Mouse (Mus musculus) embryonic facial prominence, embryonic 15.5 days (tissue): ENCODE measurements around the gene Soat1. TPM values are rescaled to one million over a fixed set of nuclear protein-coding genes. Genes with fewer than 3 reads are reported as not detected.

ENCODE experiments used
- ATAC-seq: fragments of 200-750 bp; cut with Nextera tagmentation; 2 replicates; pipeline ENCODE4 v1.8.0; 2017; ENCODE audit warnings: low read depth, moderate TSS enrichment; ENCODE audit not compliant: insufficient number of reproducible peaks, low FRiP score, low TSS enrichment
- H3K27ac ChIP-seq: fragments of 300-500 bp; sonication (generic); replicated peaks from 2 replicates; pipeline ENCODE4 v1.5.1; 2015; ENCODE audit warnings: mild to moderate bottlenecking, inconsistent platforms
- H3K27me3 ChIP-seq: fragments of 300-500 bp; sonication (generic); 2 replicates; pipeline ENCODE4 v1.6.1; 2015; ENCODE audit warnings: inconsistent platforms
- H3K36me3 ChIP-seq: fragments of 300-500 bp; sonication (generic); 2 replicates; pipeline ENCODE4 v1.6.1; 2015; ENCODE audit warnings: mild to moderate bottlenecking, inconsistent platforms
- H3K4me1 ChIP-seq: fragments of 300-500 bp; sonication (generic); 2 replicates; pipeline ENCODE4 v1.6.1; 2015; ENCODE audit warnings: inconsistent platforms
- H3K4me2 ChIP-seq: fragments of 300-500 bp; sonication (generic); replicated peaks from 2 replicates; pipeline ENCODE4 v1.6.1; 2015; ENCODE audit warnings: mild to moderate bottlenecking, inconsistent platforms
- H3K4me3 ChIP-seq: fragments of 300-500 bp; sonication (generic); replicated peaks from 2 replicates; pipeline ENCODE4 v1.5.1; 2015; ENCODE audit warnings: mild to moderate bottlenecking, inconsistent platforms
- H3K9ac ChIP-seq: fragments of 300-500 bp; sonication (generic); 2 replicates; pipeline ENCODE4 v1.6.1; 2015; ENCODE audit warnings: inconsistent platforms
- H3K9me3 ChIP-seq: fragments of 300-500 bp; sonication (generic); replicated peaks from 2 replicates; pipeline ENCODE4 v1.6.1; 2016; ENCODE audit warnings: inconsistent platforms
- WGBS: fragments of 180-500 bp; shearing (Covaris S2); methylation state at CpG from one replicate; pipeline ENCODE4 v1.1.7; 2015; 5-methylcytosine and 5-hydroxymethylcytosine counted together
- polyA plus RNA-seq: library from polyadenylated mRNA; unstranded; fragments of >200 nt; fragmentation: Nextera tagmentation; extraction: Ambion mirVana; gene quantifications from 2 replicates; pipeline ENCODE4 v1.2.1, GENCODE M21; 2015

Soat1 gene
- polyA plus RNA-seq, 1 experiment from 2014 or later, result 23.1 TPM

- 92% methylated on average over 7 of the region's 7 CpGs for WGBS
- H3K36me3 ChIP-seq, result no peaks in the 10 kb centered on the region
- no peak overlapping the region for H3K4me2 ChIP-seq
- no peak overlapping the region for H3K4me3 ChIP-seq
- H3K9ac ChIP-seq, result no peak overlapping the region
- no peaks in the 10 kb centered on the region for H3K9me3 ChIP-seq
- no peak overlapping the region for H3K27ac ChIP-seq
- H3K27me3 ChIP-seq, result no peaks in the 10 kb centered on the region
- no peaks in the 10 kb centered on the region for H3K4me1 ChIP-seq
- ATAC-seq, result no peak
These were observed 13.4 kb upstream of the Soat1 start for GRCm38 (mm10) chr1:156487498-156487897.

DNA sequence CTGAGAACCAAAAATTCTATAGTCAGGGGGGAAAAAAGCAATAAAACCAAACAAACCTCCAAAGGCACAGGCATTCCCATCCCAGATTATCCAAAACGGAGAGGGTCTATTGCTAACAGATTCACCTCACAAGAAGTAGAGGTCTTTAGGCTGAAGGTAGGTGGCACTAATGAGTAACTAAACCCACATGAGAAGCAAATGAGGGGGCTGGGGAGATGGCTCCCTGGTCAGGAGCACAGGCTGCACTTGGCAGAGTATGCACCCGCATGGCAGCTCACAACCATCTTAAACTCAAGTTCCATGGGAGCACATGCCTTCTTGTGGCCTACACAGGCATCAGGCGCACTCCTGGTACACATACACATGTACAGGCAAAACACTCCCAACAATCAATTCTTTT is 7.7 kb upstream of the Soat1 start:
- H3K9ac ChIP-seq, result no peak overlapping the region
- H3K9me3 ChIP-seq, result no peaks in the 10 kb centered on the region
- WGBS, result 86% methylated on average over 3 of the region's 3 CpGs
- H3K36me3 ChIP-seq, result no peaks in the 10 kb centered on the region
- H3K4me3 ChIP-seq, result no peak overlapping the region
- H3K4me1 ChIP-seq, result no peaks in the 10 kb centered on the region
- no peaks in the 10 kb centered on the region for H3K27me3 ChIP-seq
- no peak overlapping the region for H3K27ac ChIP-seq
- no peak for ATAC-seq
- no peak overlapping the region for H3K4me2 ChIP-seq

DNA sequence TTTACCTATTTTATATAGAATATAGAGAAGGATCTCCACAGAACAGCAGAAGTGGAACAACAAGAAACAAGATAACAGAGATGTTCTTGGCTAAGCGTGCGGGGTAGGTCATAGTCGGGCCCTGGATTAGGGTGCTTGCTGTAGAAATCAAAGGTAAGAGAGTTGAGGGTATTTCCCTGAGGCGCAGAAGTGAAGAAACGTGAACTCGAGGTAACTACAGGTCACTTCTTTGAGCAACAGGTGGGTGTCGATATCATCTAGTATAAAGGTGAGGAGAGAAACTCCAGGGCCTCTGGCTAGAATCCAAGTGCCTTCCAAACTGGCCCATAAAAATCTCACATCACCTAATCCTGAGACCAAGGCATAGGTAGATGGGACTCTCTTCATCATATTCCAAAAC is 2.4 kb upstream of the Soat1 start:
- H3K36me3 ChIP-seq, result no peaks in the 10 kb centered on the region

GRCm38 (mm10) chr1:156476016-156476415 is 1.9 kb upstream of the Soat1 start:
- Histone ChIP-seq H3K4me1 (peaks cover 6% of the 10 kb centered on the region; the same call in 1 of the 2 replicates), H3K27ac (no peak overlapping the region), H3K9me3 (no peaks in the 10 kb centered on the region), H3K36me3 (no peaks in the 10 kb centered on the region), H3K4me3 (no peak overlapping the region), H3K9ac (no peak overlapping the region), H3K4me2 (no peak overlapping the region), H3K27me3 (no peaks in the 10 kb centered on the region)
- WGBS, result 34% methylated on average over 2 of the region's 2 CpGs
- no peak for ATAC-seq

More for the DNA sequence above, 2.4 kb upstream of the Soat1 start:
- Histone ChIP-seq H3K9ac (no peak overlapping the region), H3K27me3 (no peaks in the 10 kb centered on the region), H3K4me1 (peaks cover 6% of the 10 kb centered on the region; the same call in 1 of the 2 replicates), H3K4me3 (no peak overlapping the region), H3K9me3 (no peaks in the 10 kb centered on the region), H3K27ac (no peak overlapping the region), H3K4me2 (no peak overlapping the region)
- ATAC-seq, result no peak
- 38% methylated on average over 7 of the region's 7 CpGs for WGBS

GRCm38 (mm10) chr1:156474854-156475253 is 723 bp upstream of the Soat1 start:
- 55% methylated on average over 3 of the region's 3 CpGs for WGBS
- no peak overlapping the region for H3K4me3 ChIP-seq

DNA sequence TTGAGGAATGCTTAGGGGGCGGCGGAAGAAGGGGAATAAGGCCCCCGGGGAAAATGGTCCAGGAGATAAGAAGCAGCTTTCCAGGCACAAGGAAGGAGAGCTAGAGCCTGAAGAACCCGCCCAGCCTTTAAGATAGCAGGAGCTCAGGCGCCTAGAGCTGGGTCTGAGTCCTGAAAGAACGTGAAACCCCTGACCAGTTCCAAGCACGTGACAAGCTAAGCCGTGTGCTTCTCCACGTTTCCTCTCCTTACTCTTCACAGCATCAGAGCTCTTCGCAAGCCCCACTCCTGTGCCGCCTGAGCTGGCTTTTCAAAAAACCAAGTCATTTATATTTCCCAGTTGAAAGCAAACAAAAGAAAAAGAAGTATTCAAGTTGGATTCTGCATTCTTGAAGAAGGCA is 1.1 kb downstream of the Soat1 start:
- Histone ChIP-seq H3K4me3 (peak overlapping the region; percentile 80), H3K27me3 (no peaks in the 10 kb centered on the region), H3K36me3 (peaks cover 5% of the 10 kb centered on the region; the same call in 1 of the 2 replicates), H3K4me1 (peaks cover 6% of the 10 kb centered on the region), H3K27ac (no peak overlapping the region), H3K9ac (no peak overlapping the region), H3K9me3 (no peaks in the 10 kb centered on the region), H3K4me2 (peak overlapping the region; percentile 82)
- WGBS, result 3% methylated on average over 11 of the region's 11 CpGs
- ATAC-seq, result no peak

More at GRCm38 (mm10) chr1:156474854-156475253, 723 bp upstream of the Soat1 start:
- H3K36me3 ChIP-seq, result no peaks in the 10 kb centered on the region
- no peak overlapping the region for H3K9ac ChIP-seq
- H3K4me2 ChIP-seq, result no peak overlapping the region
- H3K27ac ChIP-seq, result no peak overlapping the region
- H3K9me3 ChIP-seq, result no peaks in the 10 kb centered on the region
- peaks cover 6% of the 10 kb centered on the region for H3K4me1 ChIP-seq
- no peaks in the 10 kb centered on the region for H3K27me3 ChIP-seq
- no peak for ATAC-seq

- no peak for ATAC-seq
- peaks cover 5% of the 10 kb centered on the region; the same call in 1 of the 2 replicates for H3K36me3 ChIP-seq
- H3K9ac ChIP-seq, result no peak overlapping the region
- no peak overlapping the region for H3K4me3 ChIP-seq
- H3K9me3 ChIP-seq, result no peaks in the 10 kb centered on the region
- 84% methylated on average over 7 of the region's 7 CpGs for WGBS
- no peak overlapping the region for H3K27ac ChIP-seq
- no peaks in the 10 kb centered on the region for H3K27me3 ChIP-seq
- H3K4me2 ChIP-seq, result no peak overlapping the region
- peaks cover 6% of the 10 kb centered on the region for H3K4me1 ChIP-seq
These were observed 2.2 kb downstream of the Soat1 start for GRCm38 (mm10) chr1:156471955-156472354.

DNA sequence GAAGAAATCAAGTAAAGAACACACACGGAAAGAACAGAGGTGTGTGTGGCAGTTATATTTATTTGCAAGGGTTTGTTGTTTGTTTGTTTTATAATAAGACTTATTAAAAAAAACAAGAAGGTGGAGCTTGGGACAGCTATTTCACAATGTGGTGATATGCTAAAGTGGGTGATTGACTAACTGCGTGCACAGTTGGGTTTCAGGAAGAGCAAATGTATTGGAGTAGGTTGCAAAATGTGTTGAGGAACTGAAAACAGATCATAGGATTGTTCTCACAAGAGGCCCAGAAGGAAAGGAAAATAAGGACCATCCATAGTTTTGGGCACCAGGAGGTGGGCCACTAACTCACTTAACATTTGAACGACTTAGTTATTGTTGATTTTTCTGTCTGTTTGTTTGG is 3.1 kb downstream of the Soat1 start:
- Histone ChIP-seq H3K4me3 (no peak overlapping the region), H3K36me3 (peaks cover 9% of the 10 kb centered on the region), H3K9ac (no peak overlapping the region), H3K4me1 (peaks cover 6% of the 10 kb centered on the region), H3K4me2 (no peak overlapping the region), H3K27me3 (no peaks in the 10 kb centered on the region), H3K9me3 (no peaks in the 10 kb centered on the region), H3K27ac (no peak overlapping the region)
- no peak for ATAC-seq
- 92% methylated on average over 3 of the region's 3 CpGs for WGBS

DNA sequence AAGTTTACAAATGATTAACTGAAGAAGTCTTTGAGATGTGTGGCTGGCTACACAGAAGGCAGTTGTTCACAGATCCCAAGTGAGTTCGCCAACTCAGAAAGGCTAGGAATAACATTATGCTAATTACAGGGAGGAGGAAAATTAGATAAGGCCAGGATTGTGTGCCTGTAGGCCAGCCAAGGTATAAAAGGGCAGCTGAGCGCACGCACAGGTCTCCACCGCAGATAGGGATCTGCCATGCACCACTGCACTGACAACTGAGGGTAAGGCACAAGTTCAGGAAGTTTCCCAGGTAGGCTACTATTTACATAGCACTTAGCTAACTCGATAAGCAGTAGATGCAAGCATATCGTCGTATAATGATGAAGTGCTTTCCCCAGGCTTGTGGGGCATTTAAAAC is 3.6 kb downstream of the Soat1 start:
- 64% methylated on average over 7 of the region's 7 CpGs for WGBS
- Histone ChIP-seq H3K9ac (no peak overlapping the region), H3K36me3 (peaks cover 11% of the 10 kb centered on the region), H3K27me3 (no peaks in the 10 kb centered on the region), H3K4me3 (no peak overlapping the region), H3K9me3 (no peaks in the 10 kb centered on the region), H3K27ac (no peak overlapping the region), H3K4me2 (no peak overlapping the region), H3K4me1 (peaks cover 6% of the 10 kb centered on the region)
- no peak for ATAC-seq

- no peak for ATAC-seq
- Histone ChIP-seq H3K9ac (no peak overlapping the region), H3K4me1 (peaks cover 6% of the 10 kb centered on the region), H3K9me3 (no peaks in the 10 kb centered on the region), H3K4me3 (no peak overlapping the region), H3K27ac (no peak overlapping the region), H3K4me2 (no peak overlapping the region), H3K27me3 (no peaks in the 10 kb centered on the region), H3K36me3 (peaks cover 11% of the 10 kb centered on the region)
- WGBS, result 61% methylated on average over 3 of the region's 3 CpGs
These were observed 5.6 kb downstream of the Soat1 start for GRCm38 (mm10) chr1:156468576-156468975.

DNA sequence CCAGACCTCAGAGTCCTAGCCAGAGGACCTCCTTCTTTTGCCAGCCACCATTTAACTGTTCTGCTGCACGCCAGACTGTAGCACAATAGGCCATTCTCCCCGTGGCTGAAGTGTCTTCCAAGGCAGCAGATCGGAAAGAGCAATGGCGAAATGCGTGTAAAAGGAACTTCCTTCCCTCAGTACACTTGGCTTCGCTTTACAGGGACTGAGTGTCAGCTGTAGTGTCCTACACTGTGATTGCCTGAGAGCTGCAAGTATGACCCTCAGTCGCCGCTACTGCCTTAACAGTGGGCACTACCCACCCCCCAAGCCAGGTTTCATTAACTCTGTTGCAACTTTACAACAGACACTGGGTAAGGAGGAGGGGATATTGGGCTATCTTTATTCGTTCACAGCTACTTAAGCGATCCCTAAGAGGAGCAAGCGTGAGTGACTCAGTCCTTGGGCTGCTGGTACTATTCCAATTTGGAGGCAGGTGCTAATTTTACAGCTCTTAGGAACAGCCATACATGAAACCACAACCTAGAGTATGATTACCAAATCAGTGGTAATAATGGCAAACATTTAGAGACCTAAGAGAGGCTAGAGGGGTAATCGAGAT is 6.4 kb downstream of the Soat1 start:
- peaks cover 11% of the 10 kb centered on the region for H3K36me3 ChIP-seq
- H3K4me1 ChIP-seq, result peaks cover under 1% of the 10 kb centered on the region; the same call in 1 of the 2 replicates
- H3K27me3 ChIP-seq, result no peaks in the 10 kb centered on the region
- no peak overlapping the region for H3K27ac ChIP-seq
- H3K9ac ChIP-seq, result no peak overlapping the region
- H3K4me2 ChIP-seq, result no peak overlapping the region
- 85% methylated on average over 12 of the region's 12 CpGs for WGBS
- no peak overlapping the region for H3K4me3 ChIP-seq
- no peak for ATAC-seq
- no peaks in the 10 kb centered on the region for H3K9me3 ChIP-seq

DNA sequence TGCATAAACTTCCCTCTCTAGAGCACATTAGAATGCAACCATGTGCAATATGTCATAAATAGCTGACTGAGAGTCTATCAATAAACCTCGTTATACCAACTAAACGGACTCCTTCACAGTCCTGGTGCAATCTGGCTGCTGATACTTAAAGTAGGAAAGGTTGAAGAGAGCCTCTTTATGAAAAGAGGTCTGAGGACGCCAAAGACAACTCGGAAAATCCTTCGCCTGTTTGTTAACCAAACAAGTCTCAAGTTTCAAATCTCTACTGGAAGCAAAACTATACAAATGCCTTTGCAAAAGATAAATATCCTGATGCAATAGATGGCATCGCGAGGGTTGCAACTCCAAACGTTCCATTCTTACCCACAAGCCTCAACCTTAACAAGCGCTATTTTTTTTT is 9.2 kb downstream of the Soat1 start:
- Histone ChIP-seq H3K9me3 (no peaks in the 10 kb centered on the region), H3K4me2 (no peak overlapping the region), H3K4me1 (no peaks in the 10 kb centered on the region), H3K9ac (no peak overlapping the region), H3K4me3 (no peak overlapping the region), H3K36me3 (peaks cover 11% of the 10 kb centered on the region), H3K27ac (no peak overlapping the region), H3K27me3 (no peaks in the 10 kb centered on the region)
- no peak for ATAC-seq
- WGBS, result 74% methylated on average over 9 of the region's 9 CpGs
